Mouse (Mus musculus) frontal cortex, postnatal 25 days (tissue): ENCODE measurements at regions not wholly inside any gene's neighbourhood (a gene's known extent, or its start where the extent isn't known, plus 50 kb on each side); places are given as distances from the start of the nearest gene placed in this dataset.

ENCODE experiments used
- DNase-seq, 2 experiments: peaks; one replicate each; pipeline ENCODE4 v3.0.0; 2022; ENCODE audit warnings: low spot score in 2 of 2

DNA sequence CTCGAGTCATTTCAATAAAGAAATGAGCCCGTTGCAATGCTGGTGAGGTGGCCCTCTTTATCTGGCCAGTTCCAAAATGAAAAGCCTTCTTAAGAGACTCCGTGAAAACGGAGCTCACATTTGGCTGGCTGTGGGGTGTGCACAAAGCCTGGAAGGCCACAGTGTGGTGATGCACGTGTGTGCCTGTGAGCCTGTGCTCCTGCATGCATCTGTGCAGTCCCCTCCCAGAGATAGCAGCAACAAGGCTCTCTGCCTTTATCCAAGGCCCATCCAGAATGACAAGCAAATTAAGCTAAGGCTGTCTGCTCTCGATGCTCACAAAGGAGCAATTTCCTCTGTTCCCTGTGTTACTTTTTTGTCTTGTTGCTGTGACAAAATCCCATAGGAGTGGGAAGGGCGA is 469.5 kb upstream of the Kif2a start:
- DNase-seq = no peak

DNA sequence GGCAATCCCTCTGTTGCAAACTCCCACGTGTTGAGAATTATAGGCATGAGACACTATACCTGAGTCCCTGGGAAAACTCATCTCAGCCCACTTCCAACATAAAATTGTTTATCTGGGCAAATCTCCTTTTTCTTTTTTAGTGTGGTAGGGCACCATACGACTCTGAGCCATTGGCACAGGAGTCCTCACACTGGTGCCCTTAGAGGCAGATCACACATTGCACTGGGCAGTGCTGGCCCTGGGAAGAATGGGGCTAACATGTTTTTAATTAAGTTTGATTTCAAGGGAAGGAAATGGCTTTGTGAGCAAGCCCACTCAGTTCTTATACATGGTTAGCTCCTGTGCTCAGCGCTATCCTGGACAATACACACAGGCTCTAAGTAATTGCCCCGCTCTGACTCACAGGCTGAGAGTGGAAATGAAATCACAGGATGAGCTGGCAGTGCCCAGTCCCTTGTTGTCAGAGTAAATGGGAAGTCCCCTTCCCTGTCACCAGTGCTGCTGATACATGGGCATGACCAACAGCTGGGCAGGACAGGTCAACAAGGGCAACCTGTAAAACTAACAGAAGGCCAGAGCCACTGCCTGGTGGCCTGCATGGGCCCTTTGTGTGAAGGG is 463.6 kb upstream of the Kif2a start:
- no peak for DNase-seq

DNA sequence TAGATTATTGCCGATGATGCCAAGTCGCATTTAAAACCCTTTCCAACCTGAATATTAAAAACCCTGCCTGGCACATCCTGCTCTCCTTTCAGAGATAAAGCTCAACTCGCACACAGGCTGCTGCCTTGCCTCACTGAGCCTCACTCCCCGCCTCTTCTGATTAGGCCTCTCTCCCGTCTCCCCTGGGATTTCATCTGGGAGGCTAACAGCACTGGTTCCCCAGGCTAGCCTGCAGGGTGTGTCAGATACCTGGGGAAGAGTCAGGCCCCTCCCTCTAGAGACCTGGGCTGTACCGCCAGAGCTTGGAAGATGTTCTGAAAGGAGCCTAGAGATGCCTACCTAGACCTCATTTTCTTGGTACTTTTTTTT is 462.7 kb upstream of the Kif2a start:
- no peak for DNase-seq

DNA sequence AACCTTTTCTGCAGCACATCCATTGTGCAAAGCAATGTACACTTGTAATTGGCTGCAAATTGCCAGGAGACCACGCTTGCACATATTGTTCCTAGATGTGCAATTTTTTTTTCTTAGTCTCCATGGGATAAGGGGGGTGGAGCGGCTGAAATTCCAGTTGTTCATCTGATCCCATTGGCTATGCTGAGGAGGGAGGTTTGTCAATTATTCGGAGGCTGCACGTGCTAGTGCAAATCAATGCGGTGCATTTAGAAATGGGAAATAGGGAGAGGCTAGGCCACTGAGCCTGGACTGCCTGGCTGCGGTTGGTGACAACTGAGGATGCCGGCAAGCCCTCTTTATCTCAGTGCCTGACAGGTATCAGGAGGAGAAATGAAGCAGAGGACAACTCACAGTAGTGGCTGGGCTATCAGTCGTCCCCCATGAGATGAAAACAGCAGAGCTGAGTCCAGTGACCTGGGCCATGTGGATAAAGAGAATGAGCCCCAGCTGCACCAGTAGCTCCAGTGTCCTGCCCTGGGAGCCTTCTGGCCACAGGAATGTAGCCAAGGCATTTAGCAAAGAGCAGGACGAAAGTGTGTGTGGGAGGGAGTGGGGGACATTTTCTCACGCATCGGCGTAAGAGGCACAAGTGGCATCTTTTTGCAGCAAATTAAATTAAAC is 462.2 kb upstream of the Kif2a start:
- no peak for DNase-seq

DNA sequence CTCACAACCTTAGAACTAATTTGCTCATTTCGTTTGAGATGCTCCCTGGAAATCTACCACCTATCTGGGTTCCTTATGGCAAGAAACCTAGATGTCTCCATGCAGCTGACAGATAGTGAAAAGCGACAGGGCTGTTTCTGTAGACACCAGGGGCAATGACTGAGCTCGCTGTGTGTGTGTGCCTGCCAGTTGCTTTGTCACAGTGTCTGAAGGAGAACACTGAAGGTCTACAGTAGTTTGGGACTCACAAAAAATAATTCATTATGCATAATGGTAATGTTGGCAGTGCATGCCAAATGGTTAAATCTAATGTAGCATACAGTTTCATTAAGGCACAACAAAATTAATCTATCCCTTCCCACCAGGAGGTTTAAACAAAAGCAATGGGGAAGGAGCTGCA is 453.2 kb upstream of the Kif2a start:
- DNase-seq = no peak

DNA sequence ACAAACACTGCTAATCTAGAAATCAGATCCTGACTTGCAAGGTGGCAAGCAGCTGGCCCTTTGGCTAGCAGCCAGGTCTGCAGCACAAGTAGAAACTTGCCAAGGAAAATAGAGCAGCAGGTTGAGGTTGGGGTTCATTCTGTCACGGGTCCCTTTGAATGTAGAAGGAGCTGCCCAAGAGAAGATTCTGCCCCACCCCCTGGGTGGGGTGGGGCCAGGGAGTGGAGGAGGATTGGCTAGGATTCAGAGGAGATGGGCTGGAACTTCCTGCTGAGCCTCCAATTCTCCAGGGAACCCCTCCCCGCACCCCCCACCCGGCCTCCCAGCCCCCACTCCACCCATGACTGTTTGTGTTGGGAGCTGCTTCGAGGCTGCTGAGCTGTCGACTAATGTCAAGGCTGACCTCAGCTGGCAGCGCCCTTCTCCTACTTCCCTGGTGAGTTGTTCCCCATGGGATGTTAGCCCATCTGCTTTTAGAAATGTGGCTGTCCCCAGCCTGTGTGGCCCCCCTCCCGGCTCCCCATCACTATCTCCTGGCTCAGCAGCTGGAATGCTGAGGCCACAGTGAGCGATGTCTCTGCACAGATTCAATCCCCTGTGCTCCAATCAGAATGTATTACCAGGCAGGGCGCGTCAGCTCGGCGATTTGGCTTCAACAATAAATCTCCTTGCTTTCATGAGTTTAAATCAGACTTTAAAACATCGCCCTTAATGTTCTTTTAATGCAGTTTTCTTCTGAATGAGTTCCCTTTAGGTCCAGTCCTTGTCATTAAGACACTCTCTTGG is 447.8 kb upstream of the Kif2a start:
- no peak for DNase-seq

DNA sequence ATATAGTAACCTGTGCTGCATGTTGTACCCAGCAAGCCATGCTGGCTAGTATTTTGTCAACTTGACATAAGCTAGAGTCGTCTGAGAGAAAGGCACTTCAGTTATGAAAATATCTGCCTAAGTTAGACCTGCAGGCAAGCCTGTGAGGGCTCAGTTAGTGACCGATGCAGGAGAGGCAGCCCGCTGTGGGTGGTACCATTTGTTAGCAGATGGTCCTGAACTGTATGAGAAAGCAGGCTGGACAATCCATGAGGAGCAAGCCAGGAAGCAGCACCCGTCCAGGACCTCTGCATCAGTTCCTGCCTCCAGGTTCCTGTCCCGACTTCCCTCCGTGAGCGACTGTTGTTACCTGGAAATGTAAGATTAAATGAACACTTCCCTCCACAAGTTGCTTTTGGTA is 440.9 kb upstream of the Kif2a start:
- no peak for DNase-seq

DNA sequence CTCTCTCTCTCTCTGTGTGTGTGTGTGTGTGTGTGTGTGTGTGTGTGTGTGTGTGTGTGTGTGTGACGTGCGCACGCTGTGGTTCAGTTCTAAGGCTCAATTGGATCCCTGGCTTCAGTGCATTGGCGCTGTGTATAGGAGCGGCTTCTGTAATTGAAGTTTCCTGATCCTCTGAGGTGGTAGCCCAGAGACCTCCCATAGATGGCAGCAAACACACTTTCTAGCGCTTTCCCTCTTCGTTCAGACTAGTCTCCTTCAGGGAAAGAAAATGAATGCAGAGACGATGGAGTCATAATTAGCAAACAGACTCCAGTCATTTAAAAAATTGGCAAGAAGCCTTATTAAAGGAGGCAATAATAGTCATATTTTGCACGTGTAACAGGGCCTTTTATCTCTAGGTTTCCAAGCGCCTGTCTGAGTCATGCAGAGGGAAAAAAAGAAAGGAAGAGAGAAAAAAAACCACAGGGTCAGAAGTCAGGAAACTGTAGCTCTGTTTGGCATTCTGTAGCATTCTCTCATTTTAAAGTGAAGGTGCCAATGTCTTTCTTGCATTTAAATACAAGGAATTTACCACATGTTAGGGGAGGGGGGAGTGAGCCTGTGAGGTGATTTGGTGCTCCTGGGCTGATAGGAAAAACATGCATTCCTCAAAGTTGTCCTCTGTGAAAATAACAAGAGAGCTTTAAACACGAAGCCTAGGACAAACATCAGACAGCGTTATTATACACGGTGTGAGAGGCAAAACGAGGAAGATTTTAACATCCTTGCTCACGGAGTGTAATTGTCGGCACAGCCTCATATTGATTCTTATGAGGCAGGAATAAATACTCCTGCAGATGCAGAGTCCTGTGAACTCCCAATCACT is 439.4 kb upstream of the Kif2a start:
- DNase-seq = peak; percentile 54 to 61

DNA sequence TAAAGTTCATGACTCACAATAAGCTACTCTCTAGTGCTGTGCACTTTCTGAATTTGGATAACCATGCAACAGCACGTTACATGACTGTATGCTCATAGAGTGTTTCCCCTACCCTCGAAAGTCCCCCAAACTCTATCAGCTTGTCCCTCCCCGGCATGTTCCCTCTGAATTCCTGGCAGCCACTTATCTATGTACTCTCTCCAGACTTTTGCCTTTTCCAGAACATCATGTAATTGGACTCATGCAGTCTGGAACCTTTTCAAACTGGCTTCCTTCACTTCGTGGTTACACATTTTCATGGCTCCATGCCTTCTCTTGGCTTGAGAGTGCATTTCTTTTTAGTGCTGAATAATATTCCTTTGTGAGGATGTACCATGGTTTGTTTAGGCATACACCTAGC is 436.8 kb upstream of the Kif2a start:
- no peak for DNase-seq

DNA sequence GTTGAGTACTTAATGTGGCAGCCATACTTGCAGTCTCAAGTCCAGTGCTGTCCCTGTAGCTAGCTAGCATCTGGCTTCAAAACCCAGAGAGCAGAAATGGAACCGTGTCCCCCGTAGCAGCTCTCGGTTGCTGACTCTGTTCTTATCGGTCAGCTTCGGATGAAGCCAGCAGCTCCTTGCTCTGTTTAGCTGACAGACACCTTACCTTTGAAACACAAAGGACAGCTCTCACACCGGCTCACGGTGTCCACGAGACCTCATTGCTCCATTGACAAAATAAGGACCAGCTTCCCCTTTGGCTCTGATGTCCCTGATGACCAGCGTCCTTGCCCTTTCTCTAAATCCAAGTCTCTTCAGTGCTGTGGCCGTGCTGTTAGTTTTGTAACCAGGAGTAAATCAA is 435.3 kb upstream of the Kif2a start:
- DNase-seq = no peak

DNA sequence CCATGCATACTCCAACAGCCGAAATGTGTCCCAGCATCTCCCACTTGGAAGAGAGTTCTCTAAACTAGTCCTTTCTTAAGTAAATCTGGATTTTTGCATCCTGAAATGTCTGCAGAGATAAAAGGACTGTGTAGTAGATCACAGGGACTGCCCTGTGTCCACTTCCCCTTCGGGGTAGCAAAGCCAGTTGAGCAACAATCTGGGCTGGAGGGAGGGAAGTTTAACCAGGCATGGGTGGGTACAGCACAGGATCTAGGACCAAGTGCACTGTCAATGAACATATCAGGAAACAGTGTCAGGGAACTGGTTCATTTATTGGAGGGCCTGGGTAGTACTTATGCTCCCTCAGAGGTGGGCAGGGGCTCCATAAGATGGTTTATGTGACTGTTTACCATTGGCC is 434.5 kb upstream of the Kif2a start:
- DNase-seq = no peak

DNA sequence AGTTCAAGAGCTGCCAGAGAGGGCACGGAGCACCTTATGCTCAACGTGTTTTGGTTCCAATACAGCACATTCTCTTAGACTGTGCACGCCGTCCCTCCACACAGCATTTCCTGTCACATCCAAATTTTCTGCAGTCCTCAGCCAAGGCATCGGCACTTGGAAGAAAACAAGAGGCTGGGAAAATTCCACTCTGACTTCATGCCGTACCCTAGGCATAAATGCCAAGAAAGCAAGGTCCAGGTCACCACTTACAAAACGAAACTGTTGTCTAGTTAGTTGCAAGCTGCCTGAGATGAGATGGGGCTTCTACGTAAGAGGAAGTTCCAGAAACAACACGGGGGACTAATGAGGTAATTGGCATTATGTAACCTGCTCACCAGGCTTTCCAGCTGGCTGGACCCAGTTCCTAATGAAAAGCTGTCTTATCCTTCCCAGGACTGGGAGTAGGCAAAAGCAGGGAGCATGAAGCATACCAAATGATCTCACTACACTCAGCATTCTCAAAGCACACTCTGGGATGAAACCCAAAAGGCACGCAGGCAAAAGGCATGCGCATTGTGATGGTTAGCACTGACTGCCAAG is 427.8 kb upstream of the Kif2a start:
- peak; percentile 20 to 39 for DNase-seq

DNA sequence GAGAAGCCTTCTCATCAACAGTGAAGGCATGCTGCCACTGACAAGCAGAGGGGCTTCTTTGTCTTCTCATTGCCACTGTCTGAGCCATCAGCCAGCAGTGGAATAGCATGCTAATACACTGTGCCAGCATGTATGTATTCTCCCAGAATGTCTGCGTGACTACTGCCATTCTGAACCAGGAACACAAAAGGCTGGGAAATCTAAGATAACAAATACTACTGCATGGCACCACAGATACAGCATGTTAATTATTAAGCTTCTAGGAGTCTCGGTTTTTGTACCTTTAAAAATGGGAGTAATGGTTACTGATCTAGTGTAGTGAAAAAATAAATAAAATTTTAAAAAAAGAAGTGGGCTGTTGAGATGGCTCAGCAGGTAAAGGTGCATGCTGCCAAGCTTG is 425.9 kb upstream of the Kif2a start:
- DNase-seq = no peak

DNA sequence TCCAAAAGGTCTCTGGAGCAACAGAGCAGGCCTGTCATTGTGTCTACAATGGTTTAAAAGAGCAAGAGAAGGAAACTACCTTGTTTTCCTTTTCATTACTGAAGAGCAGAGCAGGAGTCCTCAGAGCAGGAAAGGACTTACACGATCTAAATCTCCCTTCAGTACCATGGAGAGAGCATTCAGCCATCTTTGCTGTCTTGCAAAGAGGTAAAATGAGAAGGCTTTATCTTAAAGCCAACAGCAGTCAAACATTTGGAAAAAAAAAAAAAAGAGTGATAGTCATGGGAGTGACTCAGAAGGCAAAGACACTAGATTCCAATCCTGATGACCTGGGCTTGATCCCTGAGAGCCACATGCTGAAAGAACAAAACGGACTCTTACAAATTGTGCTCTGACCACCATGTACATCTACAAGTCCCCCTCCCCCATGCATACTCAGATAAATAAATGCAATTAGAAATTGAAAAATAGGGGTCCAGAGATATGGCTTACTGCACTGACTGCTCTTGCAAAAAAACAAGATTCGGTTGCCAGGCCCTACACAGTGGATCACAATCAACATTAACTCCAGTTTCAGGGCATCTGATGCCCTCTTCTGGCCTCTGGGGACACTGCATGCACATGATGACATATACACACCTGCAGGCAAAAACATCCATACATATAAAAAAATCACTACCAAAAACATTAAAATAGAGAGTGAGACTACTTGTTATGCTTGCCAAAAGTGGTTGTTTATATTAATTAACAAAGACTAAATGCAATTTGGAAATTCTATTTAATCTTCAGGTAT is 397.6 kb upstream of the Kif2a start:
- DNase-seq = no peak

DNA sequence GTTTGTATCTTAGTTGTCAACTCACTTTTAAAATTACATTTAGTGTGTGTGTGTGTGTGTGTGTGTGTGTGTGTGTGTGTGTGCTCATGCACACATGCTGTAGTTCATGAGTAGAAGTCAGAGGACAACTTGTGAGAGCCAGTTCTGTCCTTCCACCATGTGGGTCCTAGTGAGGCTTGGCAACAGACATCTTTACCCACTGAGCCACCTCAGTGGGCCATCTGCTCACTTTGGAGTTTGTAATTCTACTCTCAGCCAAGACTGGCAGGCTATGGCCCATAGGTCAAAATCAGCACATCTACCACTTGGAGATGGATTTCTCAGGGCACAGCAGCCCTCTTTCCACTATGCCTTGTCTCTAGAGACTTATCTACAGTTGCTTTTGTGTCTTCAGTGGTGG is 388.3 kb upstream of the Kif2a start:
- no peak for DNase-seq

DNA sequence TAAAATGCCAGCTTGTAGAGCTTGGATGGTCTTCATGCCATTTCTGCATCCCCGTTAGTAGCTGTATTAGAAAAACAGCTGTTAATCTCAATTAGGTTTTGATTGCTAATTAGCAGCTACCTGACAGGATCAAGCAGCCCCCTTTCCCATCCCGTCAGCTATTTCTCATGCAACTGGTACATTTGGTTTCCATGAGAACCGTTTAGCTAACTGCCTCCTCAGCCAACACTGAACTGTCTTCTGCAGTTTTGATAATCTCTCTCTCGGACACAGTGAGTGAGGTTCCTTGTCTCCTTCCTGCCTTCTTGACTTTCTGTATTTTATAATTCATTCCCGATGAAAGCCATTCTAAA is 385.7 kb upstream of the Kif2a start:
- DNase-seq = no peak

DNA sequence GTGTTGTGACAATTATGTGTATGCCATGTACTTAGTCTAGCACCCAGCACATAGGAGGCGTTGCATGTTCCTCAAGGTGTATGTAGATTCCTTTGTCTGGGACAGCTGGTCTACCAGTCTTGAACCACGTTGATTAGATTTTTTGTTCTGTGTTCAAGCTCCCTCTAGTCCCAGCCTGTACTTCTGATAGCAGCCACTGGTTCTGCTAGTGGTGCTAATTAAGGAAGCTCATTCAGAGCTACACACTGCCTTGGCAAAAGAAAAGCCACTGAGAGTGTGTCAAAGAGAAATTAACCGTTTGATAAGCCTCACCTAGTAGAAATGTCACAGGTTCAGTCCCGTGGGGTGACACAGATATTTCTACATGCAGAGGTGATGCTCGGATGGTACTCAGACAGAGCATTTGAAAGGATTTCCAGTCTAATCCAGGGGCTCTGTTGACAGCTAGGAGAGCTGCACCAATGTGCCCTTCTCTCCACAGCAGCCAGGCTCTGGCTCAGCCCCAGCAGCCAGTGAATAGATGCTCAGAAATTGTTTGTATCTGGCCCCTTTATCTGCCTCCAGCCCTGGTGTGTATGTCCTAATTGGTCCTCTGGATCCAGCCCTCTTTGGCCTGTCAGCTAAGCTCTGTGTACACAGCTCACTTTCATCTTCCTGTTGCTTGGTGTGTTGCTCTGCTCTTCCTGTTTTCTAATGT is 385.2 kb upstream of the Kif2a start:
- DNase-seq = peak; percentile 20 to 24

DNA sequence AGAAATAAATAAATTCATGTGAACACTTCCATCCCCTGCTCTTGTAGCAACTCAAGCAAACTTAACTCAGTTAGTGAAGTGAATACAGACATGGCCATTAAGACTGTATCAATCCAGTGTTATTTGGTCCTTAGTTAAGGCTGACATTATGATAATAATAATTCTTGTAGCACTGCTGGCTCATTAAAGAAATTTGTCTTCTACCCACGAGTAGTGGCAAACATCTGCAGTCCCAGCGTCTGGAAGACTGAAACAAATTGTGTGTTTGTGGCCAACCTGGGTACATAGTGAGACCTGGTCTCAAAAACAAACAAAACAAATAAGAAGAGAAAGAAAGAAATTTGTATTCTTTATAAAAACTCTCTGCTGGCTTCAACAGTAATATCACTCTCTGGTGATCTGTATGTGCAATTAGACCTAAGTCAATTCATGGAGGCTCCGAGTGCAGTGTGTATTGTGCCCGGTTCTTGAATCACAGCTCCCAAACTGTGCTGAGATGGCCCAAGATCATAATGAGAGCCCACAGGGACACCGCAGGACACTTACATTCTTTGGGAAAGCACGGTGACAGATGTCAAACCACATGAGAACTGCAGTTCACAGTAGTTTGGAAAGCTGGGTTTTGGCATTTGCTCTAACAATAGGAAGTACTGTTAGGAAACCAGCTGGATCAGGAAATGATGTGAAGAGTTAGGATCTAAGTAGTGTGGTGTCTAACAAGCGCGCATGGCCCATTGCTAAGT is 376.9 kb upstream of the Kif2a start:
- no peak for DNase-seq

DNA sequence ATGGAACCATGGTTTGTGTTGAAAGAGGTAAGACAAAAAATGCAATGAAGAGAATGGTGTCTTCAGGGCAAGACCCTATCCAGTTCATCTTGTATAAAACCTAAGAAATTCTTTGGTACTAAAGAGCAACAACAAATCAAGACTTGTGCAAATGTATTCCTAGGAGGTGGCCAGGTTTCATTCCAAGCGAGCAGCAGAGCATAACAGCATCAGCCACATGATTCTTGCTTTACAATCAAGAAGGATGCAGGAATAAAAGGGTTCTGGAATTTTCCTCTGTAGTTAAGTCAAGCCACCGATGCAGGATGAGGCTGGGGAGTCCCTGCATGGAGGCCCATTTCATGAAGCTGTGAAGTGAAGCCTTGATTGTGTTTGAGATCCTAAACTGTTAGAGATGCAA is 374.1 kb upstream of the Kif2a start:
- DNase-seq = no peak

DNA sequence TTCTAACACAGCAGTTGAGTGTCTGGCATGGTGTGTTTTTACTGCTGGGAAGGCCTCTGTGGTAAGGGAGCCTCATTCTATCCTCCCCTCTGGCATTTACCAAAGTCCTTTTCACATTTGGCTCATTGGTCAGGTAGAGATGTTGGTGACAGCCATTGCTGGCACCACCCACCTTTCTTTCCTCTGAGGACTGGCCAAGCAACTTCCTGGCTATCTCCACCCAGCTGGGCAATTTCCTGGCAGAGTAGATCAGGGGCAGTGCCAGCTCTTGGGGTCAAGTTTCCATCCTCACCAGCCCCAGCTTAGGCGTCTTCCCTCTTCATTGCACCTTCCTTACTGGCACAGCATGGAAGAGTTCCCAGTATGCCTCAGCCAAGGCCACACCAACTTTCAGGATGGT is 372.5 kb upstream of the Kif2a start:
- no peak for DNase-seq
